Mouse (Mus musculus): ENCODE measurements around the gene Ccdc173.

DNA sequence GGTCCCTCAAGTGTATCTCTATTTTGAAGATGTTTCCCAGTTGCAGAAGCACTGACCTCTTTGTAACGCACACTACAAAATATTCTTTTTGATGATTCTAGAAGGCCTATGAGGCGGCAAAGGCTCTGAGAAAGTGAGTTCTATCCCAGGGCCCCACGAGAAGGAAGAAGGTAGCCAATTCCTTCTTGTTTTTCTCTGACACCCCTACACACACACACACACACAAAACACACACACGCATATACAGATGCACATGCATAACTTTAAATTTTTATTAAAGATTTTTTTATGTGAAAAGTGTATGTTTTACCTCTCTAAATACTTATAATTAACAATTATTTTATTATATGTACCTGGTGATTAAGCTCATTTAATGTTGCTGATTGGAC lies 75.8 kb downstream of the Ccdc173 start:
- no peak for TF ChIP-seq CTCF (IDR thresholded peaks at IDR 0.05; ENCODE audit: borderline replicate concordance, insufficient read depth, low read length)
- TF ChIP-seq POLR2A (IDR thresholded peaks at IDR 0.05; ENCODE audit: low read depth, low read length), result no peak

Measured in embryonic fibroblast, embryonic 13.5 days (primary cell).